Mouse (Mus musculus): ENCODE measurements at regions not wholly inside any gene's neighbourhood (a gene's known extent, or its start where the extent isn't known, plus 50 kb on each side); places are given as distances from the start of the nearest gene placed in this dataset.

DNA sequence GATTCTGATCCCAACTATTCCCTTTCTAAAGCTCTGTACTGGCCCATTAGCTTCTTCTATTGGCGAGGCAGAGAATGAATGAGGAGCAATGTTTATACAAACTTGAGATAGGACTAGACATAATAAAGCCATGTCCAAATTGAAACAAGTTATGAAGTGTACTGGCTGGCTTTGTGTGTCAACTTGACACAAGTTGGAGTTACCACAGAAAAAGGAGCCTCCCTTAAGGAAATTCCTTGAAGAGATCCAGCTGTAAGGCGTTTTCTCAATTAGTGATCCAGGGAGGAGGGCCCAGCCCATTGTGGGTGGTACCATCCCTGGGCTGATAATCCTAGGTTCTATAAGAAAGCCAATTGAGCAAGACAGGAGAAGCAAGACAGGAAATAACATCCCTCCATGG lies 135.9 kb upstream of the Cr2 start:
- DNase-seq (ENCODE audit: low spot score), result peak; percentile 30

DNA sequence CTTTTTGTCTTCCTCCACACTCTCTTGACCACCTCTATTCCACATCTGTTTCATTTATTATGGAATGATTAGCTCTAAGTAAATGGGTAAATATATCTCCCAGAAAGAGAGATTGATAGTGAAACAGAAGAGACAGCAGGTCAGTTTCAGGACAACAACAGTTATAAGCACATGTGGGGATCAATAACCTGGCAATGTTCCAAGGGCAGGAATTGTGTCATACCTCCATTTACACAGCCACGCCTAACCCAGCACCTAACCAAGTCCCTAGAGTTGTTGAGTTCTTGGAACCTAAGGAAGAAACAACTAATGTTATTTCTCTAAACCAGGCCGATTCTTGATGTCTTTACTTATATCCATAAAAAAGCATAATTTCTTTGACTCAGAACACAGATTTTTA lies 108.6 kb upstream of the Cr2 start:
- no peak for DNase-seq (ENCODE audit: low spot score)

DNA sequence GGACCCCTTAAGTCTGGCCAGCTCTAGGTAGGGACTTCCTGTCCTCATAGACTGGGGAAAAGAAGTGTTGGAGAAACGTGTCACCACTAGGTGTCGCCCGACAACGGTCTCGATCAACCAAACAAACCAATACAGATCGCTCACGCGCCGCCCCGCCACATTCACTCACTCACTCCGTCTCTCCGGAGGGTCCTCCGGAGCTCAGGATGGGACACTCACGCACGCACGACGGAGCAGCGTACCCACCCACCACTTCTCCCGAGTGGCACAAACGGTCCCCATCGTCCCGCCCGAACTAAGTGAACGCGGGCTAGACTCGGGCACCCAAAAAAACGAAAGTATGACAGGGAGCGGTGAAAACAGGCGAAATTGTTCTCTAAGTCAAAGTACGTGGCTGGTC lies 65.0 kb upstream of the Cr2 start:
- peak; percentile 87 for DNase-seq (ENCODE audit: low spot score)

DNA sequence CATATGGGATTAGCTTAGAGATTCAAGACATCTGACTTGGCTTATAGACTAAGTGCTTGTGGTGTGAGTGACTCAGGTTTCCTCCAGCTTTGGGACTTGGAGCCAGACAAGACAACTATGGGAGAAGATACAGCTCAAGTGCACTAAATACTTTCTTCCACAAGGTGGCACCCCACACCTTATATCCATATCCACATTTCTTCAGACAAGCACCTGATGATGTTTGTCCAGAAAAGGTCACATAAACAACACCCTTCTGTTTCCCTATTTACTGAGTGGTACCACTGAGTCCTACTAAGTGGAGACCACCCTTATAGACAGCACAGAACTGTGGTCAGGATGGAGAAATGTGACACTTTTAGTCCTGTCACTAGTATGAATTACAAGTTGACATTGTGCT lies 56.1 kb upstream of the Cr2 start:
- no peak for DNase-seq (ENCODE audit: low spot score)

DNA sequence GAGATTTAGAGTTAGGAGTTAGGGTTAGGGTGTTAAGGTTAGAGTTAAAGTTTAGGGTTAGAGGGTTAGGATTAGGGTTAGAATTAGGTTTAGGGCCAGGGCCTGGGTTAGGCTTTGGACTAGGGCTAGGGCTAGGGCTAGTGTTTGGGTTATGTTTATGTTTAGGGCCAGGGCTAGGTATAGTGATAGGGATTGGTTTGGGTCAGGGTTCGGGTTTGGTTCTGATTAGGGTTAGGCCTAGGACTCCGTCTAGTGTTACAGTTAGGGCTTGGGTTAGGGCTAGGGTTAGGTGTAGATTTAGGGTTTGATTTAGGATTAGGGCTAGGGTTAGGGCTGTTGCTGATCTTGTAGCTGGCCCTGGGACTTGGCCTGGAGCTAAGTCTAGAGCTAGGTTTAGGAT lies 50.5 kb upstream of the Cr2 start:
- no peak for DNase-seq (ENCODE audit: low spot score)
